Mouse (Mus musculus) retina, postnatal 1 day (tissue): ENCODE results near the gene Pkd1.

Experiments
- DNase-seq: peaks from one replicate; pipeline ENCODE4 v3.0.0-alpha.2; 2012

Gene Pkd1

DNA sequence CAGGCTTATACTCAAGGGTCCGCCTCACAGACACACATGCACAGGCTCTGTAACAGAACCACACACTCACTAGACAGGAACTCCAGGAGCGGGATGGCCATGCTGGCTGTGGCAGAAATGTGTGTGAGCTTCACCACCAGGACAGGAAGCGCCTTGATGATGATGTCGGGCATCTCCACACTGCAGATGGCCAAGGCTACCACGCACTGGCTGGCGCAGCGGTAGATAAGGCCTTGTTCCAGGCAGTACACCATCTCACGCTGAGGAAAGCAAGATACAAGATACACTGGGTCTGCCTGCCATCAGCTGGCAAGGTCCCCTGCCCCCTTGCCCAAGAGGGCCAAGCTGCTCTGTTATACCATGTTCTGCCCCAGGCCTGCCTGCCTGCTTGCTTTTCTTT is 59.2 kb downstream of the Pkd1 start:
- no peak for DNase-seq

DNA sequence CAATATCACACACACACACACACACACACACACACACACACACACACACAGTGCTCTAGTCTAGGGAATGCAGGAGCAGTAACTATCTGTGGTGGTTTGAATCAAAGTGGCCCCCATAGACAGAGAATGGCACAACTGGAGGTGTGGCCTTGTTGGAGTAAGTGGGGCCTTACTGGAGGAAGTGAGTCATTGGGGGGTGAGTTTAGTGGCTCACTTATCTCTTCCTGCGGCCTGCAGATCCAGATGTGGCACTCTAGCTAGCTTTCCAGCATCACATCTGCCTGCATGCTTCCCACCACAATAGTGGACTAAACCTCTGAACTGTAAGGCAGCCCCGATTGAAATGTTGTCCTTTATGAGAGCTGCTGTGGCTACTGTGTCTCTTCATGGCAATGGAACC is 61.1 kb downstream of the Pkd1 start:
- DNase-seq = no peak

DNA sequence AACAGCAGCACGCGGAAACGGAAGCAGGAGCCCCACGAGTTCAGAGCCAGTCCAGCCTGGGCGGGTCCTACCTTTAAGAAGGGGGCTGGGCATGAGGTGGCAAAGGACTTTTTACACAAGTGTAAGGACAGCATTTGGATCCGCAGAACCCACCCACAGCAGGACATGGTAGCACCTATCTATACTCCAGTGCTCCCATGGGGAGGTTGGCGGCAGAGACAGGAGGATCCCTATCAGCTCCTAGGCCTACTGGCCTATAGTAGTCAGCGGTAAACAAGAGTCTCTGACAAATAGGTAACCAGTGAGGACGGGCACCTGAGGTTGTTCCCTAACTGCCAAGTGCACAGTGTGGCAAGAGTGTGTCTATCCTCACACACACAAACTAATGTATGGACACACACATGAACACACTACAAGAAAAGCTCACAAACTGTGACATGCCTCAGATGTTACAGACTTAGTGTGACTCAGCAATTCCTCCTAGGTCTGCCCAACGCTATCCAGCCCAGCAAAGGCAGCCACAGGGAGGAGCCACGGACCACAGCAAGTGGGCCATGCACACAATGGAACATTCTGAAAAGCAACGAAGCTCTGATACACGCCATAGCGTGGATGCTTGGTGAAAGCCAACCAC is 68.0 kb downstream of the Pkd1 start:
- DNase-seq = no peak

DNA sequence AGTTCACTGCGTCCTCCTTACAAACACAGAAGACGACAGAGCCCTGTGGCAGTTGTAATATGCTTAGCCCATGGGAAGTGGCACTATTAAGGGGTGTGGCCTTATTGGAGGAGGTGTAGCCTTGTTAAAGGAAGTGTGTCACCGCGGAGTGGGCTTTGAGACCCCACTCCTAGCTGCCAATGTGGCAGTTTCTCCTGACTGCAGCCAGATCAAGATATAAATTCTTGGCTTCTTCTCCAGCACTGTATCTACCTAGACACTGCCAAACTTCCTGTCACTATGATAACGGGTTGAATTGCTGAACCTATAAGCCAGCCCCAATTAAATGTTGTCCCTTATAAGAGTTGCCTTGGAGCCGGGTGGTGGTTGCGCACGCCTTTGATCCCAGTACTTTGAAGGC is 75.8 kb downstream of the Pkd1 start:
- DNase-seq = no peak

DNA sequence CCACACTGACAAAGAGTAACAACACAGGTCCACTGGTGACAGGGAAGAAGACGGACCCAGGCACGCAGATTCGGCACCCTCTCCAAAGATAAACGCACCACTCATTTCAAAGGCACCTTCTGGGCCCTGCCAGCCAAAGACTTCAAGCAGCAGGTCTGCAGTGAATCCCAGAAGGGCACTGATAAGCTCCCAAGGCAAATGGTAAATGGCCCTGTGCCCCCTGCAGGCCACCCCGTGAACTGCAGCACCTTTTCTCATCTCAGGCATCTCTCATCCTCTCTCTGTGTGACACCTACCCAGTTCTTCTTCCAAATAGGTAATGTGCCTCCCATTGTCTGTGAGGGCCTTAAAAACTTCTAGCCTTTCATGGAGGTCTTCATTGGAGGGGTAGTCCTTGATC is 79.0 kb downstream of the Pkd1 start:
- peak; percentile 77 for DNase-seq

DNA sequence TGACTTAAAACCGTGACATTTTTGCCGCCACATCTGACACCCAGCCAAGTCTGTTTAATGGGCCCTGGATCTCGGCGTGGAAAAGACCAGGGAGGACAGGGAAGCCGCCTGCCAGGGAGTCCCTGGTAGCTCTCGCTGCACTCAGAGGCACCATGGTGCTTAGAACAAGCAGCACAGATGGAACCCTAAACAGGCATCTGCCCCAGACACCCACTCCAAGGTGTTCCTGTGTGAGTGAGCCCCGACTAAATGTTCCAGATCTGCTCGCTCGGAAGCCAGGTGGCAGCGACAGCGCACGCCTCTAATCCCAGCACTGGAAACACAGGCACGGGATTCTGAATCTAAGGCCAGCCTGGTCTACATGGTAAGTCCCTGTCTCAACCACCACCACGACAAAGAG is 80.4 kb downstream of the Pkd1 start:
- no peak for DNase-seq

DNA sequence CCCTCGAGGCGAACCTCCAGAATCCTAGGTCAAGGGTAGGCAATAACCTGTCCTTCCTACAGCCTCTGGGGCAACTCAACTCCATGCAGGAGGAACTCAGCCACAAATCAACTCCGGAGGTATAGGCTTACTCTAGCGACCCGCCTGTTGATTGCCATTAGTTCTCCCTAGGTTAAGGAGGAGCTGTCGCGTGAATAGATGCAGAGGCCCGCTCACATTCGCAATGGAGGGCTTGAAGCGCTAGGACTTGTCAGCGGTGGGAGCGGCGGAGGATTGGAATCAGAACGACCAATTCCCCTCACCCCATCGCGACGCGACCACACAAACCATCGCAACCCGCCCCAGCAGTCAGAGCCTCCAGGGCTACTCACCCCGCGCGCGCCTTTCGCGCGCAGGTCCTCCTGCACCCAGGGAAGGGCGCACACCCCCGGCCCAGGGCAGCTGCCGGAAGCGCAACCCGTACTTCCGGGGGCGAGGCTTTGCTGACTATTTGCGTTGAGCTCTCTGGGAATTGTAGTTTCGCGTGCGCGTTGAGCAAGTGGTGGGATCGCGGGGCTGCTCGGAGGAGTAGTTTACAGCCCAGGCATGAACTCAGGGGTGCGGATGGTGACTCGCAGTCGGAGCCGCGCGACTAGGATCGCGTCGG is 82.7 kb downstream of the Pkd1 start, which contains the start of the genes Tsc2 and Nthl1:
Gene Tsc2 (minus strand): TSS at position 464 of the 646 bp plus-strand sequence.
Gene Nthl1 (plus strand): TSS at position 514 of the 646 bp plus-strand sequence.
- DNase-seq = peak; percentile 95

DNA sequence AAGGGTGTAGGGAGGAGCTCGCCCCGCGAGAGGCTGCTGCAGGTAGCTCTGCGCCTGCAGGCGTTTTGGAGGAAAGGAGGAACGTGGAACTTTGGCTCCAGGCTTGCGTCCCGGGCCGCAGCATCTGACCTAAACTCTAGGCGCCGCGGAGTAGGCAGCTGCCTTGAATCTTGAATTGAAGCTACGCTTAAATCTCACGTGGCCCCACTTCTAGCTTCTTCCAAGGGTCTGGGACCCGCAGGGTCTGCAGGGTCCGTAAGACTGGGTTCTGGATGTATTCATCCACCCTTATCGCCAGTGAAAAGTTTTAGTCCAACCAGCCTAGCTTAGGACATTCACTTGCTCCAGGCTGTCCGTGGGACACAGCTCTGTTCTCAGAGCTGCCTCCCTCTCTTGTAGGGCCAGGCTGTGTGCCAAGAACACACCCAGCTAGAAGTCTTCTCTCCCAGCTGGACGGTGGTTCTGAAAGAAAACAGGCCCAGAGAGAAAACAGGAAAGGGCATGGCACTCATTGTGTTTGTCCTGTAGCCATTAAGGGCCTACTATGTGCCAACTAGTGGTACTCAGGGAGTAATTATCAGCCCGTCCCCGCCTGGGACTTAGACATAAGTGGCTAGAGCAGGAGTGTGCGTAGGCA is 83.3 kb downstream of the Pkd1 start:
- peak; percentile 12 for DNase-seq

DNA sequence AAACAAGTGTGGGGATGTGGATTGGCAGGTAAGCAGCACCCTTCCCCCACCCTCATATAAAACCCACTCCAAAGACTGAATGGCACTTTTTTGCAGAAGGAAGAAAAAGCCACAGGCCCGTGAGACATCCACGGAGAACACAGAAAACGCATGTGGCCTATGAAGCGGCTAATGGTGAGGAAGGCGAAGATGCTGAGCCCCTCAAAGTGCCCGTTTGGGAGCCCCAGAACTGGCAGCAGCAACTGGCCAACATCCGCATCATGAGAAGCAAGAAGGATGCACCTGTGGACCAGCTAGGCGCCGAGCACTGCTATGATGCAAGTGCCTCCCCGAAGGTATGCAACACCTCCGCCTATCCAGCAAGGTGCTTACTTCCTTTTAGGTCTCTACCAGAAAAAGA is 84.2 kb downstream of the Pkd1 start:
- DNase-seq = no peak

DNA sequence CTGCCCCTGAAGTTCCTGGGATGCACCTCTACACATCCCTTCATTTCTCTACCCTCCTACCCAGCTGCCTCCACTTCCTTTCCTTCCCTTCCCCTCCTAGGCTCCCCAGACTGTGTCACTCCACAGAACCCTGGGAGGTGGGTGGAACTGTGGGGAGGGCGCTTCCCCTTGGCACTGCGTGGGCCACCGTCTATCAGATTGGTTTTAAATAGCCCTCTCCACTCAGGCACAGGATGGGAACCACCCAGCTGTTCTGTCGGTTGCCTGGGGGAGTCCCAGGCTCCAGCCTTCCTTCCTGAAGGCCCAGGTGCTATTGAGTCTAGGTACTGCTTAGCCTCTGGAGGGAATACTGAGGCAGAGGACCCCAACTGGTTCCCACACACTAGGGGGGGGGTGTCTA is 85.4 kb downstream of the Pkd1 start:
- DNase-seq = no peak

DNA sequence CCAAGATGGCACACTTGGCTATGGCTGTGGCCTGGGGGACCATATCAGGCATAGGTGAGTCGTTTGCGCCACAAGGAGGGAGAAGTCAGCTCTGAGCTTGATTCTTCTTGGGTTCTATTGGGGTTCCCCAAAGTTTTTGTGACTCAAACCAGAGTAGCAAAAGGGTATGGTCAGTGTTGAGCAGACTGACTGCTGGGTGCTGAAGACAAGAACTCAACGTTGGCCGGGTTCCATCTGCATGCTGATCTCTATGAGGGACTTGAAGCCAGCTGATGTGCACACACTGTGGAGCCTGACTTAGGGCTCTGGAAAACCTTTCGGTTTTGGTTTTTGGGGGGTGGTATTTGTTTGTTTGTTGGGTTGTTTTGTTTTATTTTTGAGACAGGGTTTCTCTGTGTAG is 86.1 kb downstream of the Pkd1 start:
- no peak for DNase-seq

DNA sequence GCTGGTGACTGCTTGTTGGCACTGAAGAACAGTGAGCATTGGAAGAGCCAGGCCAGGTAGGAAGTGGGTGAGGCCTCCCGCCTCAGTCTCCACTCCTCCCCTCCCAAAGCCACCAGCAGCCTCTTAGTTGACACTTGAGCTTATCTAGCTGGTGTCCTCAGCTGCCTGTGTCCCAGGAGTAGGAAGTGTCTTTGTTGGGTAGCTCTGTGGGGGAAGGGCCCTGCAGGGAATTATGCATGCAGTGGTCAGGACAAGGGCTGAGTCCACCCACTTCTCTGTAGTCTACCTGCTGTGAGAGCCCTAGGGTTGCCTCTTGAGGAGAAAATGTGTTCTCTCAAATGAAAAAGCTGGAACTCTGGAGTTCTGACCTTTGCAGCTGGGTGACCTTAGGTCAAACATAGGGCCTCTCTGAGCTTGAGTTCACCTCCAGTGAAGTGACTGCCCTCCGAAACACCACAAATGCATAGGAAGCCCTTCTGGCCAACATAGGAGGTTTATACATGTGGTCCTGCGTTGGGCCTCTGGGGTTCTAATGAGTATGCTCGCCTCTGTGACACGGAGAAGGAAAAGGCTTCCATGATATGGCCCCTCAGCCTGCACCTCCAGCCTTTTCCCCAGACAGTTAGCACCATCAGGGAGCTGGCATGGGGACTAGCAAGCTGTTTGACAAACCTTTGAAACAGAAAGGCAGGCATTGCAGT is 87.3 kb downstream of the Pkd1 start:
- DNase-seq = no peak

DNA sequence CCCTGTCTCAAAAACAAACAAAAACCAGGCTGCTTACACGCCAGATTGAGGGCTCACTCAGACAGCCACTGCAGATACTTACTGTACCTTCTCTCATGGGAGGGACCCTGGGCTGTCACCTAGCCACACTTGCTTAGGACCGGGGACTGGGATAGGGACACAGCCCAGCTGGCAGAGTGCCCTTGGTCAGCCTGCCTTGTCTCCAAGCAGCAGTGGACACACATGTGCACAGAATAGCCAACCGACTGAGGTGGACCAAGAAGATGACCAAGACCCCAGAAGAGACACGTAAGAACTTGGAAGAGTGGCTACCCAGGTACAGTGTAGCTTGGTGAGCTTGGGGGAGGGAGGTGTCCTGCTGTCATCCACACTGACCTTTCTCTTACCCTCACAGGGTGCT is 88.6 kb downstream of the Pkd1 start:
- no peak for DNase-seq

DNA sequence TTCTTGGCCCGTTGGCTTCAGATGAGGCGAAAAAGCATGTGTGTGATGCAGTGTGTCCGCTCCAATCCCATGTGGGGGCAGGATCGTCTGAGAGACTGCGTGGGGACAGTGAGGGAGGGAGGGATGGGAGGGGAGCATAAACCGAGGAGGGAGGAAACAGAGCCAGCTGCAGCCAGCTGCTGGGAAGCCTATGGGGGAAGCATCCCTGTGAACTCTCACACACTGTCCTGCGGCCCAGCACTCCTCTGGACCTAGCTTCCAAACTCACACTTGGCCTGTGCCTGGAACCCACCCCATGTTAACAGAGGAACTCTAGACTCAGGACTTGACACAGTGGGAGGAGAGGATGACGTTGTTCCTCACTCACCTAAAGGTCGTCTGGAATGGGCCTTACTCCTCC is 89.2 kb downstream of the Pkd1 start:
- DNase-seq = no peak

DNA sequence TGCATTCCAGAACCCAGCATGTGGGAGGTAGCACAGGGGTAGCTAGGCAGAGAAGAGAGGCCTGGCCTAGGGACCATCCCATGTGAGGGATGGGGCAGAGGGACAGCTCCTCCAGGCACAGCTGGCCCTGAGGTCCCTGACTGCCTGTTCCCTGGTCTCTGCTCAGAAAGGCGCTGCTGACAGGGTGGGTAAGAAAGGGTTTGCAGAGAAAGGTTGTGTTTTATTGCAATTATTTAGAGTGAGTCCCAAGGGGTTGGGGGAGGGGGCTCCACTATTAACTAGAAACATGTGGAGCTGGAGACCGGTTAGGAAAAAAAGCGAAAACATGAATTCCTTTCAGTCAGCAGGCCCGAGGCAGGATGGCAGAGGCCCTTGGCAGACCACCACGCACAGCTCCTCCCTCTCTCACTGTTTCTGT is 89.9 kb downstream of the Pkd1 start:
- no peak for DNase-seq

DNA sequence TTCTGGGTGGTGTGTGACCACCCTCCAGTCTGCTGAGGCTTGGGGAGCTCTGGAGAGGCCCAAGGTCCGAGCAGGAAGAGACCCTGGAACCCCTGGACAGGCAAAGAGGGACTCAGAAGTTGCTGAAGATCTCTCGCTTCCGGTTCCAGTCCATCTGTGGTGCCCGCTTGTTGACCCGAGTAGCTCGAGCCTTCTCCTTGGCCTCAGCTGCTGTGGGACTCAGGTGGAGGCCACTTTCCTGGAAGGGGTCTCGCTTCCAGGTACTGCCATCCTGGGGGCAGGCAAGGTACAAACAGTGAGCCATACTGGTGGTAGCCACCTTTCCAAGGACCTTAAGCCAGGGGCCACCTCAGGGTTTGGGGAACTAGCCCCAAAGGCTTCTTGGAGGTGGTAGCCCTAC is 90.5 kb downstream of the Pkd1 start:
- DNase-seq = no peak

DNA sequence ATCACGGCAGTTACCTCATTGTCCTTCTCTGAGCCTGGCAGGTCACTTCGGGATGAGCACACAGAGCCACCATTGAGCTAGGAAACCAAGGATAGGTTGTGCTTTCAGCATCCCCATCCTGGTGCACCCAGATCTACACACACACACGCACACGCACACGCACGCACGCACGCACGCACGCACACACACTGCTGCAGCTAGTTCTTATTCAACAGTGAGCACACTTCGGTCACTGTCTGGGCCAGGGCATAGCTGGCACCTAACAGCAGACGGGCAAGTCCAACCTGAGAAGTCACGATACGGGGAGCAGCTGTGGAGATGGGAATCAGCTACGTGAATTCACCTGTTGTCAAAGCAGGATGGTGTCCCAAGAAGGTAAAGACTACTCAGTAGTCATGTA is 90.9 kb downstream of the Pkd1 start:
- DNase-seq = no peak

DNA sequence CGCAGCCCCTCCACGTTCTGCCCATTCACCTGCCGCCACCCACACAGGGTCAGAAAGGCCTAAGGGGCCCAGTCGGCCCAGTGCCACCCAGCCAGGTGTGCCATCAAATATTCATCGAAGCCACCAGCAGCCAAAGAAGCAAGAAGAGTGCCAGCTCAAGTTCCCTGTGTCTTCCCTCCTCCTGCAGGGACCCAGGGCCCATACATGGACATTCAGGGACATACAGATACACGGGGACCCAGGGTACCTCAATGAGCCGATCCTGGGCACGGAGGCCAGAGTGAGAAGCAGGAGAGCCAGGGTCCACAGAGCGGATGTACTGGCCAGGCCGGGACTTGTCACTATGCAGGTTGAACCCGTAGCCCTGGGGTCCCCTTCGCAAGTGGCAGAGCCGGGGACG is 92.3 kb downstream of the Pkd1 start:
- no peak for DNase-seq

DNA sequence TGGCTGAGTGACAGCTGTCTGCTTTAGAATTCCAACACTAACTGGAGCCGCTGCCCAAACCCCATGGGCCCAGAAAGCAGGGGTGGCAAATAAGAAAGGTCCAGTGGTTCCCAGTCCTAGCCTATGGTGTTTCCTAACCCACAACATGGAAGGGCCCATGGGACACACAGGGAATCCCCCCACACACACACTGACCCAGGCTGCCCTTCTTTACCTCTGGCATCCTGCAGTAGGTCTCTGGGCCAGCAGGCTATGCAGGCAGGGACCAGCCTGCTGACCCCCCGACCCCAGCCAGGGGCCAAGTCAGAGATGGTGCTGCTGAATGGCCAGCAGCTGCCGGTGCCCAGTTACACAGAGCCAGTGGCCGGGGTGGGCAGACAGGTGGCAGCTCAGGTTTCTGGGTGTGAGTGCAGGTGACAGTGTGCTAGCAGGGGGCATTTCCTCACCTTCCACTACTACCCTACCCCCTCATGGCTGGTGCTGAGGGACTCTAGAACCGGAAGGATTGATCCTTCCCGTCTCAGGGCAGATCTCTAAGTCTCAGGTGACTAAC is 93.2 kb downstream of the Pkd1 start:
- DNase-seq = no peak

DNA sequence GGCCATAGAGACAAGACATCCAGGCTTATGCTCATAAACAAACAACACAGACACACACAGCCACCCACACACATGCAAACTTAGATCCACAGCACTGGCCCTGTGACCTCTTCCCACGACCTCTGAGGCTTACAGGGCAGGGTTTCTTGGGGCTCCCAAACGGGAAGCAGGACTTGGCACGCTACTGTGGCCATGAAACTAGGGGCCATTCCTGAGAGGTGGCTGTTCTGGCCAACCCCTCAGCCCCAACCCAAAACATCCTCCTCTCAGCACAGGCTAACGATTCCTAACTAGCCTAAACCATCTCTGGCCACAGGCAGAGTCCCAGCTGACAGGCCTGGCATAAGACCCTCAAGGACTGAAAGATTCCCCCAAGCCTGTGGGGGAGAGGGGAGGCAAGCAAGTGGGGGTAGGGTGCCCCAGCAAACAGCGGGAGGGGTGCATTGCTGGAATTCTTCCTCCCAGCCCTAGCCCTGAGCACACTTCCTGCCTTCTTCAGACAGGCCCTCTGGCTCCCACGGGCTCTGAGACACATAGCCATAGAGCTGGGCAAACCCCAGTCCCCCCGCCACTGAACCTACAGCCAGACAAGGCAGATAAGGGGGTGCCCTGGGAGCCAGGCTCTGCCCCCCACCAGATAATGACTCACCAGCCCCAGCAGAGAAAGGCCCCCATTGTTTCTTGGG is 94.5 kb downstream of the Pkd1 start:
- no peak for DNase-seq

DNA sequence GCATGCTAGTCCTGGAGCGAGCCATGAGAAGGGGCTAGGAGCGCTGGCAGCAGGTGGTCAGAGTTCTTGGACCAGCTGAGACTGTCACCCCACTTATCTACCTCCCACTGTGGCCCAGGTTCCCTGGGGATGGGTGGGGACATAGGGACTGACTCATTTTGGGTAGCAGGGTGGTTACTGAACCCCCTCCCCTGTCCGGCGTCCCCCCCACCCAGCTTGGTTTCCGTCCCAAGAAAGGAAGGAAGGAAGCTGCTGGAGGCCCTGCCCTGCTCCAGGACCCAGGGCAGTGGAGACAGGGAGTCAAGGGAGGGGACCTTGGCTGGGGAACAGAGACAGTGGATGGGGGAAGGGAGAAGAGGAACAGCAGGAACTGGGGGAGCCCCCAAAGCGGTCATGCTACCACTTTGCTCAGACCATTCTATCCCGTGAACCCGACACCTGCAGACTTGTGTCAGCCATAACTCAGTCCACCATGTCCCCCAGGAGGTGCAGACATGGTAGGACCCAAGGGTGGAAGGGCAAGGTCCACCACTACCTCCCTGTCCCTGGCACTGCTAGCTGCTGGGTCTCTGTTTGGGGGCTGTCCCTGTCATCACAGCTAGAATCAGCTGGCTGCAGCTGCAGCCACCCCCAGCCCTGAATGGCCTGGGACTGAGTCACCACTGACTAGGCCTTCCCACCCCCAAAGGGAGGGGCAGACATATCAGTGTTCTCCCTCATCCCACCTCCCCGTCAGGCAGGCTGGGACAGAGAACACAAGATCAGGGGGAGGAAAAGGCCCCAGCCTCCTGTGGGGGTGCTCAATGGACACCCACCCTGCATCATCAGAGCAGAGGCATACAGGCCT is 95.5 kb downstream of the Pkd1 start:
- DNase-seq = no peak

DNA sequence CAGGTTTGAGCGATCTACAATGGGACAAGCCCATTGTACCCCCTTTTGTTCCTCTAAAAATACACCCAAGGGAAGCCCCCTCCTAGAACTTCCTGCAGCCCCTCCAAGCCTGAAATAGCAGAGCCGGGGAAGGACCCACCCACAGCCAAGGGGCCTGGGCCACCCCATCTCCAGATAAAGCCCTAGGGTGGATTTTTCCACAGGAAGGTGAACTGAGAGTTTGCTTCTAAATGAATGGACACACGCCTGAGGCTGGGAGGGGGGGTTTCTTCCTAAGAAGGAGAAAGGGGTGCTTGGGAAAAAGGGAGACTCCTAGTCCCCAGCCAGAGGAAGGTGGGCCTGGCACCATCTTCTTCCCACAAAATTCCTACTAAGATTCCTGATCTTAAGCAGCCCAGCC is 96.3 kb downstream of the Pkd1 start:
- no peak for DNase-seq
